Mouse (Mus musculus): Measurements from ENCODE around the gene 6030468B19Rik. TPM values are rescaled to one million over a fixed set of nuclear protein-coding genes. Genes with fewer than 3 reads are reported as not detected.

The 6030468B19Rik gene
- polyA plus RNA-seq, 1 experiment: not detected

DNA sequence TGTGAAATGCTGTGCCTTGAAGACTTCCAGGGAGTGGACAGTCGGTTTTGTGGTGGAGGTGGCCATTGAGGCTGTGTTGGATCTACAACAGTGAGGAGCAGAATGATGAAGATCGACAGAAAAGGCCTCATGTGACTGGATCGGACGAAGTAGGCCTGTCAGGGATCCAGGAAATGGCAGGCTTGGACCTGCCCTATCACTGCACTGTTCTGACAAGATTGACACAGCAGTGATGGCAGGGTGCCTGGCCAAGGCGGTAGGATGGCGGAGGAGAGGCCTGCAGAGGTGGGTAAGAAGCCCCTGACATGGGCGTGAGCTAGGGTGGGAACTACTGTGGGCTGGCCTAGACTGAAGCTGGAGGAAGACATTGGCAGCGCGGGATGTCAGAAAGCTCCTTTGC is 33.1 kb upstream of the 6030468B19Rik start:
- H3K4me3 ChIP-seq: no peak overlapping the region
- H3ac ChIP-seq (ENCODE audit: control insufficient read depth, insufficient read length): no peak overlapping the region
- no peaks in the 10 kb centered on the region for H3K79me2 ChIP-seq (ENCODE audit: control insufficient read depth, insufficient read depth)
- no peak overlapping the region for H3K4me2 ChIP-seq (ENCODE audit: low read depth)
- no peaks in the 10 kb centered on the region for H3K27me3 ChIP-seq (ENCODE audit: control insufficient read depth, insufficient read depth, insufficient read length)
- peaks cover 21% of the 10 kb centered on the region for H3K36me3 ChIP-seq (ENCODE audit: control insufficient read depth, insufficient read depth)
- no peak for TF ChIP-seq REST (IDR thresholded peaks at IDR 0.05; ENCODE audit: insufficient read depth, insufficient read length)
- TF ChIP-seq TCF12 (IDR thresholded peaks at IDR 0.05; ENCODE audit: insufficient read depth, poor library complexity, severe bottlenecking): no peak
- peak; percentile 42 for TF ChIP-seq POLR2AphosphoS2 (IDR thresholded peaks at IDR 0.05; ENCODE audit: insufficient read length, low read depth)
- TF ChIP-seq E2F4 (IDR thresholded peaks at IDR 0.05; ENCODE audit: insufficient read depth): no peak
- no peak for TF ChIP-seq MYOG (IDR thresholded peaks at IDR 0.05; ENCODE audit: control insufficient read depth in 1 of 3, insufficient read depth in 1 of 3, insufficient read length in 2 of 3, low read depth in 2 of 3)
- no peak for TF ChIP-seq USF1 (IDR thresholded peaks at IDR 0.05; ENCODE audit: low read depth)
- TF ChIP-seq POLR2A (IDR thresholded peaks at IDR 0.05; ENCODE audit: insufficient read length, low read depth): no peak

DNA sequence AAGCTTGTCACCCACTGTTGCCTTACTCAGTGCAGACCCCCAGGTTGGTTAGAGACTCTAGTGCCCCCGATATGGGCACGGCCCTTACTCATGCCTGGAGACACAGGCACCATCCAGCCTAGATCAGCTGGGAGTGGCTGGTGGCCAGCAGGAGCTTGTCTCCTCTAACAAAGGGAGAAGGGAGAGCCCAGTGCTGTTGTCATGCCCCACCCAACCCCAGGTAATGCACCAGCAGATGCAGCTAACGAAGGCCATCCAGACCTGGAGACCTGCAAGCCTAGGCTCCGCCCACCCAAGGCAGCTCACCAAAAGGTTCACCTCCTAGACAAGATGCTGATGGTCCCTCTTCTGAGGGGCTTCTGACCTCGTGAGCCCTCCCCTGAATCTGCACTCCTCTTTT is 32.1 kb upstream of the 6030468B19Rik start:
- Histone ChIP-seq H3K36me3 (ENCODE audit: control insufficient read depth, insufficient read depth) (peaks cover 21% of the 10 kb centered on the region), H3K27me3 (ENCODE audit: control insufficient read depth, insufficient read depth, insufficient read length) (no peaks in the 10 kb centered on the region), H3K4me2 (ENCODE audit: low read depth) (no peak overlapping the region), H3K4me3 (no peak overlapping the region), H3ac (ENCODE audit: control insufficient read depth, insufficient read length) (no peak overlapping the region), H3K79me2 (ENCODE audit: control insufficient read depth, insufficient read depth) (no peaks in the 10 kb centered on the region)
- TF ChIP-seq POLR2AphosphoS2 (IDR thresholded peaks at IDR 0.05; ENCODE audit: insufficient read length, low read depth): no peak
- no peak for TF ChIP-seq MAX (IDR thresholded peaks at IDR 0.05; ENCODE audit: low read depth)
- no peak for TF ChIP-seq MYOD1 (IDR thresholded peaks at IDR 0.05; ENCODE audit: control insufficient read depth in 1 of 3, insufficient read length in 2 of 3, low read depth in 2 of 3)
- TF ChIP-seq SRF (IDR thresholded peaks at IDR 0.05; ENCODE audit: control insufficient read depth, insufficient read length, low read depth): no peak
- TF ChIP-seq E2F4 (IDR thresholded peaks at IDR 0.05; ENCODE audit: insufficient read depth): no peak

DNA sequence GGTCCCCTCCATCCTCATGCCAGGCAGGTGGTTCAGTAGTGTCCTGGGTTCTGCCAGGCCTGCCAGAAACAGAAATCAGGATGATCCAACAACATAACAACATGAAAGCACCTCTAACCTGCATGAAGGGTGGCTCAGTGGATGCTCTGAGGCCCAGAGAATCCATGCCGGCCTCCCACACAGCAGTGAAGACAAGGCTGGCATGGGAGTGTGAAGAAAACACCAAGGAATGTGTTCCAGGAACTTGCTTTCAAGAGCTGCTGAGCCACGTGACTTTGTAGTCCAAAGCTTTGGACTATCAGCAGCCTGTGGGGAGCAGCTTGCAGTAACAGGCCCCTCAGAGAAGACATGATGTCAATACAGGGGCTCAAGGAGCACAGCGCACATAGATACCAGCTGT is 31.2 kb upstream of the 6030468B19Rik start:
- Histone ChIP-seq H3K4me3 (no peak overlapping the region), H3ac (ENCODE audit: control insufficient read depth, insufficient read length) (no peak overlapping the region), H3K36me3 (ENCODE audit: control insufficient read depth, insufficient read depth) (peaks cover 16% of the 10 kb centered on the region), H3K79me2 (ENCODE audit: control insufficient read depth, insufficient read depth) (no peaks in the 10 kb centered on the region), H3K4me2 (ENCODE audit: low read depth) (no peak overlapping the region), H3K27me3 (ENCODE audit: control insufficient read depth, insufficient read depth, insufficient read length) (no peaks in the 10 kb centered on the region)
- TF ChIP-seq SRF (IDR thresholded peaks at IDR 0.05; ENCODE audit: control insufficient read depth, insufficient read length, low read depth) (no peak), USF1 (IDR thresholded peaks at IDR 0.05; ENCODE audit: low read depth) (no peak), MYOD1 (IDR thresholded peaks at IDR 0.05; ENCODE audit: control insufficient read depth in 1 of 3, insufficient read length in 2 of 3, low read depth in 2 of 3) (no peak)

DNA sequence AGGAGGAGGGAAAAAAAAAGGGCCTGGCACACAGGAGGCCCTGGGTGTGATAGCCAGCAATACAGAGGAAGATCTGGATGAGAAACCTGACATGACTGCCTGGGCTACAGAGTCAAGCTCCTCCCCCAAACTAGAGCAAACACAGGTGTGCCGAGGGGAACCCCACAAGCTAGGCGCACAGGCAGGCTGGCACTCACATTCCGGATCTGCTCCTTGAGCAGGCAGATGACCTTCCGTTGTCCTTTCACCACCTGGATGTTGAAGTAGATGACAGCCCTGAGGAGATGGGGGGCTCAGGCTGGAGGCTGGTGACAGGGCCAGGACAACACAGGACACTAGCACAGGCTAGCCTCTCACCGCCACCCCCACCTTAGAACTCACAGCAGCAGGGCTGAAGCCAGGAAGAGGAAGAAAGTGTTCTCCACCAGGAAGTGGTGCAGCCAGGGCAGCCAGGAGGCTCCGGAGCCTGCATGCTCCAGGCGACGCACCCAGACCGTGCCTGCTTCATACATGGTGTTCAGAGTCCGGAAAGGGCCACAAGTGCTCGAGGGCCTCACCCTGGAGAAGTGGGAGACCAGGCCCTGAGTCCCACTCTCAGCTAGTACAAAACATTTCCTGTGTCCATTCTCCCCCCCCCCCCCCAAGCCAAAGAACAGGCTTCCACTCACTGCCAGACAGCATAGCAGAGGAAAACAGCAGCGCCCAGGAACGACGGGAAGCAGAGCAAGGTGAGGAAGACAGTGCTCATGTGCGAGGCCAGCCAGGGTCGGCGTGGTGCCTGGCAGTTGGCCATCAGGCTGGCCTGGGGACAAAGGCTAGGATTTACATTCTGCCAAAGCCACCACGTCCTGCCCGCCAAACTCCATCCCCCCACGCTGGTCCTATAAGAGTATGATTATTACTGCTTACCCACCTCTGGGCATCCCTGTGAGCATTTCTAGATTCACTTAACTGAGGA is 28.5 kb upstream of the 6030468B19Rik start:
- Histone ChIP-seq H3K79me2 (ENCODE audit: control insufficient read depth, insufficient read depth) (no peaks in the 10 kb centered on the region), H3K27me3 (ENCODE audit: control insufficient read depth, insufficient read depth, insufficient read length) (no peaks in the 10 kb centered on the region), H3K36me3 (ENCODE audit: control insufficient read depth, insufficient read depth) (peaks cover 19% of the 10 kb centered on the region), H3K4me2 (ENCODE audit: low read depth) (no peak overlapping the region), H3K4me3 (no peak overlapping the region), H3ac (ENCODE audit: control insufficient read depth, insufficient read length) (no peak overlapping the region)
- no peak for TF ChIP-seq TCF12 (IDR thresholded peaks at IDR 0.05; ENCODE audit: insufficient read depth, poor library complexity, severe bottlenecking)
- TF ChIP-seq REST (IDR thresholded peaks at IDR 0.05; ENCODE audit: insufficient read depth, insufficient read length): no peak
- peak; percentile 12 for TF ChIP-seq POLR2AphosphoS2 (IDR thresholded peaks at IDR 0.05; ENCODE audit: insufficient read length, low read depth)

DNA sequence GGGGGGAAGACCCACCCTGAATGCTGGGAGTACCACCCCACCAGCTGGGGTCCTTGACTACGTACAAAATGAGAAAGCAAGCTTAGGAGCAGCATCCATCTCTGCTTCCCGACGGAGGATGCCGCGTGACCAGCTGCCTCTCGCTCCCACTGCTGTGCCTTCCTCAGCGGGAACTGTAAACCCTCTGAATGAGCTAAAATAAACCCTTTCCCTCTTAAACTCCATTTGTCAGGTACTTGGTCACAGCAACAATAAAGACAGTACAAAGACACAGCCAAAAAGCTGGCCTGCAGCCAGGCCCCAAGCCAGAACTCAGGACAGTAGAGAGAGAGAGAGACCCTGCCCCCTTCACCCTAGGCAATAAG is 27.8 kb upstream of the 6030468B19Rik start:
- Histone ChIP-seq H3K36me3 (ENCODE audit: control insufficient read depth, insufficient read depth) (peaks cover 18% of the 10 kb centered on the region), H3K4me3 (no peak overlapping the region), H3ac (ENCODE audit: control insufficient read depth, insufficient read length) (no peak overlapping the region), H3K4me2 (ENCODE audit: low read depth) (no peak overlapping the region), H3K27me3 (ENCODE audit: control insufficient read depth, insufficient read depth, insufficient read length) (no peaks in the 10 kb centered on the region), H3K79me2 (ENCODE audit: control insufficient read depth, insufficient read depth) (no peaks in the 10 kb centered on the region)
- no peak for TF ChIP-seq MYOD1 (IDR thresholded peaks at IDR 0.05; ENCODE audit: control insufficient read depth in 1 of 3, insufficient read length in 2 of 3, low read depth in 2 of 3)
- TF ChIP-seq TCF3 (IDR thresholded peaks at IDR 0.05; ENCODE audit: insufficient read length, low read depth): no peak
- no peak for TF ChIP-seq E2F4 (IDR thresholded peaks at IDR 0.05; ENCODE audit: insufficient read depth)
- TF ChIP-seq SRF (IDR thresholded peaks at IDR 0.05; ENCODE audit: control insufficient read depth, insufficient read length, low read depth): no peak
- no peak for TF ChIP-seq TCF12 (IDR thresholded peaks at IDR 0.05; ENCODE audit: insufficient read depth, poor library complexity, severe bottlenecking)
- TF ChIP-seq POLR2AphosphoS2 (IDR thresholded peaks at IDR 0.05; ENCODE audit: insufficient read length, low read depth): no peak
- TF ChIP-seq REST (IDR thresholded peaks at IDR 0.05; ENCODE audit: insufficient read depth, insufficient read length): no peak
- TF ChIP-seq POLR2A (IDR thresholded peaks at IDR 0.05; ENCODE audit: insufficient read length, low read depth): no peak
- TF ChIP-seq CEBPB (IDR thresholded peaks at IDR 0.05; ENCODE audit: insufficient read depth, poor library complexity, severe bottlenecking): no peak
- no peak for TF ChIP-seq MYOG (IDR thresholded peaks at IDR 0.05; ENCODE audit: control insufficient read depth in 1 of 3, insufficient read depth in 1 of 3, insufficient read length in 2 of 3, low read depth in 2 of 3)
- TF ChIP-seq USF1 (IDR thresholded peaks at IDR 0.05; ENCODE audit: low read depth): no peak
- TF ChIP-seq MAX (IDR thresholded peaks at IDR 0.05; ENCODE audit: low read depth): no peak
